Mouse (Mus musculus): ENCODE results near the gene Tomm20l. TPM values are rescaled to one million over a fixed set of nuclear protein-coding genes. Genes with fewer than 3 reads are reported as not detected.
"Not testable (repeated sequence)": the region's sequence is repeated elsewhere in the genome, so short reads cannot be mapped to it uniquely, and the experiment has no call there.

Gene Tomm20l
- polyA plus RNA-seq (2014; fragmentation: Nextera tagmentation; extraction: Ambion mirVana): not detected in 2 replicates

GRCm38 (mm10) chr12:71111331-71111730 is at the start of gene Tomm20l:
Gene Tomm20l (plus strand): TSS chr12:71111428.
- H3K9ac ChIP-seq (replicated peaks; ENCODE audit: low read length): peak within 1 kb of the TSS; percentile 34; the same call in 1 of the 2 replicates
- H3K4me3 ChIP-seq (ENCODE audit: low read depth, low read length): 0 out of 2 replicates have a peak within 1 kb of the TSS, but pooled peaks have one; percentile 11
- 6% methylated on average over 33 of the region's 33 CpGs for WGBS
- H3K27ac ChIP-seq (replicated peaks; ENCODE audit: low read depth, low read length): no peak within 1 kb of the TSS
- ATAC-seq (replicated peaks; ENCODE audit: insufficient number of reproducible peaks, low FRiP score, low TSS enrichment, low read depth) (no peak), DNase-seq (ENCODE audit: low spot score) (peak; percentile 63)
- H3K4me2 ChIP-seq (ENCODE audit: low read depth, low read length): peak within 1 kb of the TSS; percentile 51
- H3K27me3 ChIP-seq (ENCODE audit: control insufficient read depth, insufficient read depth, low read length): no peaks in the 10 kb centered on the region
- peaks cover 6% of the 10 kb centered on the region; the same call in 1 of the 2 replicates for H3K4me1 ChIP-seq (ENCODE audit: control insufficient read depth, insufficient read depth, low read length)
- H3K36me3 ChIP-seq (replicated peaks; ENCODE audit: control insufficient read depth, insufficient read depth, low read depth, low read length): no peaks in the 10 kb centered on the region
- H3K9me3 ChIP-seq (replicated peaks; ENCODE audit: control insufficient read depth, low read length): no peaks in the 10 kb centered on the region

- 94% methylated on average over 17 of the region's 17 CpGs for WGBS
- Histone ChIP-seq H3K27me3 (ENCODE audit: control insufficient read depth, insufficient read depth, low read length) (no peaks in the 10 kb centered on the region), H3K9ac (replicated peaks; ENCODE audit: low read length) (no peak overlapping the region), H3K4me2 (ENCODE audit: low read depth, low read length) (no peak overlapping the region), H3K36me3 (replicated peaks; ENCODE audit: control insufficient read depth, insufficient read depth, low read depth, low read length) (peaks cover under 1% of the 10 kb centered on the region), H3K27ac (replicated peaks; ENCODE audit: low read depth, low read length) (no peak overlapping the region), H3K4me3 (ENCODE audit: low read depth, low read length) (no peak overlapping the region), H3K4me1 (ENCODE audit: control insufficient read depth, insufficient read depth, low read length) (no peaks in the 10 kb centered on the region), H3K9me3 (replicated peaks; ENCODE audit: control insufficient read depth, low read length) (no peaks in the 10 kb centered on the region)
- no peak for DNase-seq (ENCODE audit: low spot score)
- no peak for ATAC-seq (replicated peaks; ENCODE audit: insufficient number of reproducible peaks, low FRiP score, low TSS enrichment, low read depth)
Observed at GRCm38 (mm10) chr12:71069846-71070245, 41.4 kb upstream of the Tomm20l start.

GRCm38 (mm10) chr12:71072048-71072447 is 39.2 kb upstream of the Tomm20l start:
- no peaks in the 10 kb centered on the region for H3K4me1 ChIP-seq (ENCODE audit: control insufficient read depth, insufficient read depth, low read length)
- no peak overlapping the region for H3K4me3 ChIP-seq (ENCODE audit: low read depth, low read length)
- ATAC-seq (replicated peaks; ENCODE audit: insufficient number of reproducible peaks, low FRiP score, low TSS enrichment, low read depth) (no peak), DNase-seq (ENCODE audit: low spot score) (no peak)
- peaks cover 5% of the 10 kb centered on the region for H3K36me3 ChIP-seq (replicated peaks; ENCODE audit: control insufficient read depth, insufficient read depth, low read depth, low read length)
- WGBS: 91% methylated on average over 4 of the region's 4 CpGs
- no peak overlapping the region for H3K27ac ChIP-seq (replicated peaks; ENCODE audit: low read depth, low read length)
- H3K27me3 ChIP-seq (ENCODE audit: control insufficient read depth, insufficient read depth, low read length): no peaks in the 10 kb centered on the region
- no peaks in the 10 kb centered on the region for H3K9me3 ChIP-seq (replicated peaks; ENCODE audit: control insufficient read depth, low read length)
- H3K9ac ChIP-seq (replicated peaks; ENCODE audit: low read length): no peak overlapping the region
- no peak overlapping the region for H3K4me2 ChIP-seq (ENCODE audit: low read depth, low read length)

GRCm38 (mm10) chr12:71073113-71073730 is 38.0 kb upstream of the Tomm20l start:
- peak; percentile 60 for DNase-seq (ENCODE audit: low spot score)
- Histone ChIP-seq H3K9ac (replicated peaks; ENCODE audit: low read length) (no peak overlapping the region), H3K27ac (replicated peaks; ENCODE audit: low read depth, low read length) (no peak overlapping the region), H3K4me3 (ENCODE audit: low read depth, low read length) (no peak overlapping the region), H3K36me3 (replicated peaks; ENCODE audit: control insufficient read depth, insufficient read depth, low read depth, low read length) (peaks cover 5% of the 10 kb centered on the region), H3K4me2 (ENCODE audit: low read depth, low read length) (no peak overlapping the region), H3K4me1 (ENCODE audit: control insufficient read depth, insufficient read depth, low read length) (no peaks in the 10 kb centered on the region), H3K27me3 (ENCODE audit: control insufficient read depth, insufficient read depth, low read length) (no peaks in the 10 kb centered on the region), H3K9me3 (replicated peaks; ENCODE audit: control insufficient read depth, low read length) (no peaks in the 10 kb centered on the region)
- ATAC-seq (replicated peaks; ENCODE audit: insufficient number of reproducible peaks, low FRiP score, low TSS enrichment, low read depth): no peak
- WGBS: 68% methylated on average over 12 of the region's 12 CpGs

GRCm38 (mm10) chr12:71086331-71086730 is 24.9 kb upstream of the Tomm20l start:
- H3K36me3 ChIP-seq (replicated peaks; ENCODE audit: control insufficient read depth, insufficient read depth, low read depth, low read length): peaks cover 3% of the 10 kb centered on the region; the same call in 1 of the 2 replicates
- H3K27ac ChIP-seq (replicated peaks; ENCODE audit: low read depth, low read length): no peak overlapping the region
- H3K9ac ChIP-seq (replicated peaks; ENCODE audit: low read length): no peak overlapping the region
- WGBS: 90% methylated on average over 8 of the region's 8 CpGs
- no peaks in the 10 kb centered on the region for H3K4me1 ChIP-seq (ENCODE audit: control insufficient read depth, insufficient read depth, low read length)
- H3K27me3 ChIP-seq (ENCODE audit: control insufficient read depth, insufficient read depth, low read length): no peaks in the 10 kb centered on the region
- ATAC-seq (replicated peaks; ENCODE audit: insufficient number of reproducible peaks, low FRiP score, low TSS enrichment, low read depth): no peak
- H3K4me3 ChIP-seq (ENCODE audit: low read depth, low read length): no peak overlapping the region
- no peak for DNase-seq (ENCODE audit: low spot score)
- no peaks in the 10 kb centered on the region for H3K9me3 ChIP-seq (replicated peaks; ENCODE audit: control insufficient read depth, low read length)
- H3K4me2 ChIP-seq (ENCODE audit: low read depth, low read length): no peak overlapping the region

GRCm38 (mm10) chr12:71104275-71104674 is 7.0 kb upstream of the Tomm20l start:
- H3K4me2 ChIP-seq (ENCODE audit: low read depth, low read length); H3K36me3 ChIP-seq (replicated peaks; ENCODE audit: control insufficient read depth, insufficient read depth, low read depth, low read length); H3K9me3 ChIP-seq (replicated peaks; ENCODE audit: control insufficient read depth, low read length); ATAC-seq (replicated peaks; ENCODE audit: insufficient number of reproducible peaks, low FRiP score, low TSS enrichment, low read depth); H3K9ac ChIP-seq (replicated peaks; ENCODE audit: low read length); H3K4me3 ChIP-seq (ENCODE audit: low read depth, low read length); H3K27ac ChIP-seq (replicated peaks; ENCODE audit: low read depth, low read length); DNase-seq (ENCODE audit: low spot score); H3K27me3 ChIP-seq (ENCODE audit: control insufficient read depth, insufficient read depth, low read length); H3K4me1 ChIP-seq (ENCODE audit: control insufficient read depth, insufficient read depth, low read length): not testable (repeated sequence)
- WGBS: 88% methylated on average over 4 of the region's 4 CpGs

GRCm38 (mm10) chr12:71107216-71107771 is 3.9 kb upstream of the Tomm20l start:
- no peaks in the 10 kb centered on the region for H3K4me1 ChIP-seq (ENCODE audit: control insufficient read depth, insufficient read depth, low read length)
- H3K27me3 ChIP-seq (ENCODE audit: control insufficient read depth, insufficient read depth, low read length): no peaks in the 10 kb centered on the region
- no peak overlapping the region for H3K9ac ChIP-seq (replicated peaks; ENCODE audit: low read length)
- no peak for DNase-seq (ENCODE audit: low spot score)
- H3K36me3 ChIP-seq (replicated peaks; ENCODE audit: control insufficient read depth, insufficient read depth, low read depth, low read length): no peaks in the 10 kb centered on the region
- no peak for ATAC-seq (replicated peaks; ENCODE audit: insufficient number of reproducible peaks, low FRiP score, low TSS enrichment, low read depth)
- no peak overlapping the region for H3K27ac ChIP-seq (replicated peaks; ENCODE audit: low read depth, low read length)
- WGBS: 89% methylated on average over 6 of the region's 6 CpGs
- H3K4me2 ChIP-seq (ENCODE audit: low read depth, low read length): no peak overlapping the region
- no peak overlapping the region for H3K4me3 ChIP-seq (ENCODE audit: low read depth, low read length)
- no peaks in the 10 kb centered on the region for H3K9me3 ChIP-seq (replicated peaks; ENCODE audit: control insufficient read depth, low read length)

- 88% methylated on average over 10 of the region's 10 CpGs for WGBS
- Histone ChIP-seq H3K4me3 (ENCODE audit: low read depth, low read length) (no peak overlapping the region), H3K4me2 (ENCODE audit: low read depth, low read length) (no peak overlapping the region), H3K36me3 (replicated peaks; ENCODE audit: control insufficient read depth, insufficient read depth, low read depth, low read length) (no peaks in the 10 kb centered on the region), H3K27ac (replicated peaks; ENCODE audit: low read depth, low read length) (no peak overlapping the region), H3K9ac (replicated peaks; ENCODE audit: low read length) (no peak overlapping the region), H3K4me1 (ENCODE audit: control insufficient read depth, insufficient read depth, low read length) (peaks cover 6% of the 10 kb centered on the region; the same call in 1 of the 2 replicates), H3K9me3 (replicated peaks; ENCODE audit: control insufficient read depth, low read length) (no peaks in the 10 kb centered on the region), H3K27me3 (ENCODE audit: control insufficient read depth, insufficient read depth, low read length) (no peaks in the 10 kb centered on the region)
- no peak for DNase-seq (ENCODE audit: low spot score)
- ATAC-seq (replicated peaks; ENCODE audit: insufficient number of reproducible peaks, low FRiP score, low TSS enrichment, low read depth): no peak
Observed at GRCm38 (mm10) chr12:71113074-71113473, 1.8 kb downstream of the Tomm20l start.
